Mouse (Mus musculus): ENCODE measurements around the gene Ephb4. TPM values are rescaled to one million over a fixed set of nuclear protein-coding genes. Genes with fewer than 3 reads are reported as not detected.

The Ephb4 gene
- polyA plus RNA-seq, 1 experiment from 2014 or later: 27.7 TPM

GRCm38 (mm10) chr5:137411235-137411634 is 61.3 kb downstream of the Ephb4 start:
- Histone ChIP-seq H3K9me3 (no peaks in the 10 kb centered on the region), H3K27ac (no peak overlapping the region), H3K9ac (no peak overlapping the region), H3K36me3 (replicated peaks) (no peaks in the 10 kb centered on the region), H3K27me3 (no peaks in the 10 kb centered on the region), H3K4me3 (replicated peaks) (no peak overlapping the region), H3K4me1 (peaks cover 22% of the 10 kb centered on the region), H3K4me2 (no peak overlapping the region)
- 77% methylated on average over 8 of the region's 8 CpGs for WGBS
- no peak for ATAC-seq (ENCODE audit: low FRiP score)

GRCm38 (mm10) chr5:137414253-137414652 is 64.3 kb downstream of the Ephb4 start:
- no peak overlapping the region for H3K27ac ChIP-seq
- H3K4me3 ChIP-seq (replicated peaks): no peak overlapping the region
- H3K9me3 ChIP-seq: no peaks in the 10 kb centered on the region
- H3K36me3 ChIP-seq (replicated peaks): no peaks in the 10 kb centered on the region
- no peak for ATAC-seq (ENCODE audit: low FRiP score)
- peaks cover 8% of the 10 kb centered on the region for H3K4me1 ChIP-seq
- WGBS: 76% methylated on average over 5 of the region's 5 CpGs
- no peak overlapping the region for H3K9ac ChIP-seq
- H3K27me3 ChIP-seq: peaks cover 2% of the 10 kb centered on the region; the same call in 1 of the 2 replicates
- H3K4me2 ChIP-seq: no peak overlapping the region

DNA sequence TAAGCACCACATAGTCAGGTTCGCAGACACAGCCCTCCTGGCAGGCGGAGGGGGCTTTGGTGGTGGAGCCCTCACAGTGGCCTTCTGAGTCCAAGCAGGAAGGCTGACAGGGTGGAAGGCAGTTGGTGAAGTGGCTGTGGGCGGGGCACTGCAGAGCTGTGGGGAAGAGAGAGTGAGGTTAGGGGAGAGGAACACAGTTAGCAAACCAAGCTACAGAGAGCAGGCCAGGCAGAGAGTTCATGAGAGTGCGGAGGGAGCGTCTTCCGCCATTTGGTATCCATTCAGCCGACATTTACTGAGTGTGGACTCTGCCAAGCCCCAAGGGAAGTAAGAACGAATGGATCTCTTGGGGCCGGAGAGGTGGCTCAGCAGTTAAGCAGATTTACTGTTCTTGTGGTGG is 69.2 kb downstream of the Ephb4 start:
- no peak overlapping the region for H3K27ac ChIP-seq
- 83% methylated on average over 9 of the region's 9 CpGs for WGBS
- no peak overlapping the region for H3K4me2 ChIP-seq
- no peak overlapping the region for H3K9ac ChIP-seq
- no peak overlapping the region for H3K4me3 ChIP-seq (replicated peaks)
- peaks cover 2% of the 10 kb centered on the region; the same call in 1 of the 2 replicates for H3K27me3 ChIP-seq
- H3K4me1 ChIP-seq: no peaks in the 10 kb centered on the region
- H3K36me3 ChIP-seq (replicated peaks): no peaks in the 10 kb centered on the region
- H3K9me3 ChIP-seq: no peaks in the 10 kb centered on the region
- no peak for ATAC-seq (ENCODE audit: low FRiP score)

DNA sequence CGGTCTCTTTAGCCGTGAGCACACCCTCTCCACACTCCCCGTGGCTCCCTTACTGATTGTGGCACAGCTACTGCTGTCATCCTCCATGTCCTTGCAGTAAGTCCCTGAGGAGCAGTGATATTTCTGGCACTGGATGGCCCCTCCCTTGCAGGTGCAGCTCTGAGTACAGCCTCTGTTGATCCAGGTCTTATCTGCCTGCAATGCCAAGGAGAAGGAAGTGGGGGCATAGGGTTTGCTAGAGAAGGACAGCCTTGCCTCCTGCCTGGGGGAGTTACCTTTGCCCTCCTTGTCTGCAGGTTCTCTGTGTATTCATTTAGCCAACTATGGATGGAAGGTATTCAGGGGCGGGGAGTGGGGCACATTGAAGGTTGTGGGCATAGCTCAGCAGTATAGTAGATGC is 69.9 kb downstream of the Ephb4 start:
- Histone ChIP-seq H3K27ac (no peak overlapping the region), H3K9me3 (no peaks in the 10 kb centered on the region), H3K36me3 (replicated peaks) (no peaks in the 10 kb centered on the region), H3K9ac (no peak overlapping the region), H3K27me3 (peaks cover 2% of the 10 kb centered on the region; the same call in 1 of the 2 replicates), H3K4me3 (replicated peaks) (no peak overlapping the region), H3K4me2 (no peak overlapping the region), H3K4me1 (no peaks in the 10 kb centered on the region)
- no peak for ATAC-seq (ENCODE audit: low FRiP score)
- WGBS: 80% methylated on average over 4 of the region's 4 CpGs

- H3K36me3 ChIP-seq (replicated peaks): no peaks in the 10 kb centered on the region
- no peaks in the 10 kb centered on the region for H3K9me3 ChIP-seq
- peaks cover 2% of the 10 kb centered on the region; the same call in 1 of the 2 replicates for H3K4me1 ChIP-seq
- ATAC-seq (ENCODE audit: low FRiP score): no peak
- no peak overlapping the region for H3K27ac ChIP-seq
- WGBS: 75% methylated on average over 6 of the region's 6 CpGs
- no peak overlapping the region for H3K9ac ChIP-seq
- H3K4me2 ChIP-seq: no peak overlapping the region
- H3K27me3 ChIP-seq: no peaks in the 10 kb centered on the region
- H3K4me3 ChIP-seq (replicated peaks): no peak overlapping the region
Observed at GRCm38 (mm10) chr5:137425648-137426047, 75.7 kb downstream of the Ephb4 start.

Other genes with a start within 250 kb of the Ephb4 start
- gene Trim56, start 233.9 kb upstream of the Ephb4 start, polyA plus RNA-seq (2016; fragmentation: Nextera tagmentation; extraction: Ambion mirVana): 5.6 and 6.8 TPM in 2 replicates
- gene Muc3, start 200.8 kb upstream of the Ephb4 start, polyA plus RNA-seq (2016; fragmentation: Nextera tagmentation; extraction: Ambion mirVana): not detected in 2 replicates
- gene Muc3a, start 137.7 kb upstream of the Ephb4 start, polyA plus RNA-seq (2016; fragmentation: Nextera tagmentation; extraction: Ambion mirVana): not detected in 2 replicates
- 3.1 and 3.6 TPM in 2 replicates for gene Ache, start 62.6 kb upstream of the Ephb4 start, polyA plus RNA-seq (2016; fragmentation: Nextera tagmentation; extraction: Ambion mirVana)
- gene Ufsp1, start 55.5 kb upstream of the Ephb4 start, polyA plus RNA-seq (2016; fragmentation: Nextera tagmentation; extraction: Ambion mirVana): 6.0 and 7.2 TPM in 2 replicates
- 184 and 198 TPM in 2 replicates for gene Srrt, start 42.4 kb upstream of the Ephb4 start, polyA plus RNA-seq (2016; fragmentation: Nextera tagmentation; extraction: Ambion mirVana)
- gene Trip6, start 35.7 kb upstream of the Ephb4 start, polyA plus RNA-seq (2016; fragmentation: Nextera tagmentation; extraction: Ambion mirVana): 41.3 and 43.9 TPM in 2 replicates
- 17.3 and 17.4 TPM in 2 replicates for gene Slc12a9, start 16.5 kb upstream of the Ephb4 start, polyA plus RNA-seq (2016; fragmentation: Nextera tagmentation; extraction: Ambion mirVana)
- gene Zan, start 127.0 kb downstream of the Ephb4 start, polyA plus RNA-seq (2016; fragmentation: Nextera tagmentation; extraction: Ambion mirVana): 0.09 TPM in 2 replicates
- gene Pop7, start 152.4 kb downstream of the Ephb4 start, polyA plus RNA-seq (2016; fragmentation: Nextera tagmentation; extraction: Ambion mirVana): 61.6 and 62.1 TPM in 2 replicates
- gene Gigyf1, start 168.4 kb downstream of the Ephb4 start, polyA plus RNA-seq (2016; fragmentation: Nextera tagmentation; extraction: Ambion mirVana): 18.7 TPM in 2 replicates
- gene Epo, start 183.1 kb downstream of the Ephb4 start, polyA plus RNA-seq (2016; fragmentation: Nextera tagmentation; extraction: Ambion mirVana): 0.38 and 0.47 TPM in 2 replicates
- gene Gnb2, start 183.4 kb downstream of the Ephb4 start, polyA plus RNA-seq (2016; fragmentation: Nextera tagmentation; extraction: Ambion mirVana): 411 and 417 TPM in 2 replicates
- gene Actl6b, start 203.4 kb downstream of the Ephb4 start, polyA plus RNA-seq (2016; fragmentation: Nextera tagmentation; extraction: Ambion mirVana): 76.1 and 80.3 TPM in 2 replicates
- 1.1 and 1.7 TPM in 2 replicates for gene Tfr2, start 219.7 kb downstream of the Ephb4 start, polyA plus RNA-seq (2016; fragmentation: Nextera tagmentation; extraction: Ambion mirVana)